Mouse (Mus musculus) bone marrow, adult 2 months (tissue): ENCODE data around the gene Flt3l. TPM values are rescaled to one million over a fixed set of nuclear protein-coding genes. Genes with fewer than 3 reads are reported as not detected.

Experiments used
- H3K27ac ChIP-seq: fragments of 200-500 bp; 2 replicates; pipeline ENCODE4 v1.5.1; 2012; ENCODE audit warnings: low read depth, mild to moderate bottlenecking, control low read depth, inconsistent platforms, low read length; ENCODE audit not compliant: control insufficient read depth, poor library complexity, insufficient read depth
- H3K4me1 ChIP-seq: fragments of 200-500 bp; 2 replicates; pipeline ENCODE4 v1.6.1; 2011; ENCODE audit warnings: low read length; ENCODE audit not compliant: control insufficient read depth, insufficient read depth
- H3K4me3 ChIP-seq: fragments of 200-500 bp; replicated peaks from 2 replicates; pipeline ENCODE3; 2011; ENCODE audit warnings: mild to moderate bottlenecking, low read depth, low read length, control low read depth; ENCODE audit not compliant: control insufficient read depth
- CTCF ChIP-seq: fragments of 200-500 bp; IDR thresholded peaks from 2 replicates; pipeline ENCODE4 v1.5.1; 2011; ENCODE audit warnings: low read length, control low read depth; ENCODE audit not compliant: control insufficient read depth, insufficient read depth
- POLR2A ChIP-seq: fragments of 200-500 bp; IDR thresholded peaks from 2 replicates; pipeline ENCODE4 v1.6.1; 2011; ENCODE audit warnings: low read depth, mild to moderate bottlenecking, control low read depth, low read length, borderline replicate concordance; ENCODE audit not compliant: control insufficient read depth
- WGBS: fragments of 180-500 bp; shearing (Covaris S2); methylation state at CpG from one replicate; pipeline ENCODE4 v1.1.7; 2018; 5-methylcytosine and 5-hydroxymethylcytosine counted together
- polyA plus RNA-seq: library from polyadenylated mRNA; stranded (reverse); fragments of >200 nt; gene quantifications from 2 replicates; pipeline ENCODE4 v1.2.4, GENCODE M21; 2011; ENCODE audit warnings: low replicate concordance; ENCODE audit not compliant: missing spikeins, insufficient read depth, insufficient read length

Flt3l gene
- polyA plus RNA-seq, result 32.5 and 85.0 TPM in 2 replicates

- peak; percentile 33; the same call in 1 of the 2 replicates for TF ChIP-seq POLR2A
- peak; percentile 99 for TF ChIP-seq CTCF
- Histone ChIP-seq H3K4me3 (peak within 1 kb of the TSS; percentile 94), H3K27ac (peak within 1 kb of the TSS; percentile 87), H3K4me1 (peaks cover 5% of the 10 kb centered on the region; the same call in 1 of the 2 replicates)
- under 1% methylated on average over 29 of the region's 29 CpGs for WGBS
These were observed at the start of gene Flt3l, which contains the start of gene Gm45713 for GRCm38 (mm10) chr7:45135993-45136567. Gene Flt3l (minus strand): TSS chr7:45136432. Gene Gm45713 (minus strand): TSS chr7:45136231.

DNA sequence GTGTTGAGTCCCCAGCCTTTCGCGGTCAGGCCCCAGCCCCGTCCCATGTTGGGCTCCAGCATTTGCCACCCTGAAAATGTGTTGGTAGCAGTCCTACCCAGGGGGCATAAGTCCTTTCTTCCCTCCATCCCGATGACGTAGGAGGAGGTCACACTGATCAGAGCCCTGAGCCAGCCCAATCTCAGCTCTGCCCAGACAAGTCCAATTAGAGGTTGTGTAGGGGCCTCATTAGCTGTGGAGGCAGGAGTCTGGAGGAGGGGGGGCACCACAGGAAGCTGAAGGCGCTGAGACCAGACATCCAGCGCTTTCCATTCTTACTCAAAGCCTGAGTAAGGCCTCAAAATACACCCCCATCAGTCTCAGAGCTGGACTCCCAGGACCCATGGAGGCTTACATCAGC lies 49.7 kb upstream of the Flt3l start:
- no peaks in the 10 kb centered on the region; the same call in 1 of the 2 replicates for H3K4me1 ChIP-seq
- 82% methylated on average over 7 of the region's 7 CpGs for WGBS
- TF ChIP-seq POLR2A, result no peak
- H3K4me3 ChIP-seq, result no peak overlapping the region
- H3K27ac ChIP-seq, result no peak overlapping the region

DNA sequence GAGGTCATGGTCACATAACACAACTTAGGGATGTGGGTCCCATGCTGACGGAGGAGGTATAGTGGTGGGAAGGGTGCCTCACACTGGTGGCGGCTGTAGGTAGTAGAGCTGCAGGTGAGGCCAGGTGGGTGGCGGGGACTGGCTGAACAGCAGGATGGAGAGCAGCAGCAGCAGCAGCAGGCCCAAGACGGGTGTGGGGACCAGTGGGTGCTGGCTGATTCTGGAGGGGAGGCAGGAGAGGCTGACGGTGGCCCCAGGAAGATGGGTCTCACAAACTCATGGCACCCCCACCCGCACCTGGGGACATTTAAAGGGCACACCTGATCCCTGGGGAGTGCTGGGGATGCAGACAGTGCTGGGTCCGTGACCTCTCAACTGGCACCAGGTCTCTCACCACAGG lies 47.4 kb upstream of the Flt3l start:
- Histone ChIP-seq H3K27ac (no peak overlapping the region), H3K4me3 (no peak overlapping the region), H3K4me1 (no peaks in the 10 kb centered on the region; the same call in 1 of the 2 replicates)
- no peak for TF ChIP-seq POLR2A
- TF ChIP-seq CTCF, result no peak
- WGBS, result 71% methylated on average over 7 of the region's 7 CpGs

DNA sequence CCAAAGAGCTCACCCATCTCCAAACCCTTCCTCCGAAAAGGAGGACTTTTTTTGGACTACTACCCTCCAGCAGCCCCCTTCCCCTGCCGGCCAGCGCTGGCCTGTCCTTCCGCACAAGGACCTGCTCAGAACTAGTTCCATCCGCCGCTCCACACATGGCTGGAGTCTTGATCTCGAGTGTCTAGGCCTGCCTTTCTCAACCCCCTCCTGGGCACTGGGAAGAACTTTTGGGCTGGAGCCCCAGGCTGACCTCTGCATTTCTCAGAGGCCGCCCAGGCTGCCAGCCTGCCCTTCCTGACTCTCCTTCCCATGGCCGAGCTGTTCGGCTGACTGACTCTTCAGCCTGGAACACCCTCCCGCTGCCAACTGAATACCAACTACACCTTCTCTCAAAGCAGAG lies 46.4 kb upstream of the Flt3l start:
- H3K27ac ChIP-seq, result no peak overlapping the region
- peak overlapping the region; percentile 15 for H3K4me3 ChIP-seq
- TF ChIP-seq POLR2A, result no peak
- TF ChIP-seq CTCF, result no peak
- WGBS, result 14% methylated on average over 11 of the region's 11 CpGs
- H3K4me1 ChIP-seq, result no peaks in the 10 kb centered on the region; the same call in 1 of the 2 replicates

- Histone ChIP-seq H3K27ac (no peak overlapping the region), H3K4me1 (no peaks in the 10 kb centered on the region; the same call in 1 of the 2 replicates), H3K4me3 (peak overlapping the region; percentile 31)
- TF ChIP-seq POLR2A (peak; percentile 44; the same call in 1 of the 2 replicates), CTCF (no peak)
- under 1% methylated on average over 34 of the region's 34 CpGs for WGBS
These were observed 46.0 kb upstream of the Flt3l start for GRCm38 (mm10) chr7:45182199-45182601.

DNA sequence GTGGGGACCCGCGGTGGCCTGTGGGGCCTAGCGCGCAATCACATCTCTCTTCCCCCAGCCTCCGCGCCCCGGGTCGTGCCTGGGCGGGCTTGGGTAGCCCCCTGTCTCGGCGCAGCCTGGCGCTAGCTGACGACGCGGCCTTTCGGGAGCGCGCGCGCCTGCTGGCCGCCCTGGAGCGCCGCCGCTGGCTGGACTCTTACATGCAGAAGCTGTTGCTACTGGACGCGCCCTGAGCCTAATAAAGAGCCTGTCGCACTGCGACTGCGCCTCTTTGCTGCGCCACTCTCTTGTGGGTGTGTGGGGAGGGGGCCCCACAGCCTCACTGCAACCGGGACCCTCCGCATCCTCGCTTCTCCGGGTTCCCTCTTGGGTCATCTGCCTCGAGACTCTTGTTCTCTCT lies 45.3 kb upstream of the Flt3l start:
- 8% methylated on average over 35 of the region's 35 CpGs for WGBS
- no peak overlapping the region for H3K4me3 ChIP-seq

DNA sequence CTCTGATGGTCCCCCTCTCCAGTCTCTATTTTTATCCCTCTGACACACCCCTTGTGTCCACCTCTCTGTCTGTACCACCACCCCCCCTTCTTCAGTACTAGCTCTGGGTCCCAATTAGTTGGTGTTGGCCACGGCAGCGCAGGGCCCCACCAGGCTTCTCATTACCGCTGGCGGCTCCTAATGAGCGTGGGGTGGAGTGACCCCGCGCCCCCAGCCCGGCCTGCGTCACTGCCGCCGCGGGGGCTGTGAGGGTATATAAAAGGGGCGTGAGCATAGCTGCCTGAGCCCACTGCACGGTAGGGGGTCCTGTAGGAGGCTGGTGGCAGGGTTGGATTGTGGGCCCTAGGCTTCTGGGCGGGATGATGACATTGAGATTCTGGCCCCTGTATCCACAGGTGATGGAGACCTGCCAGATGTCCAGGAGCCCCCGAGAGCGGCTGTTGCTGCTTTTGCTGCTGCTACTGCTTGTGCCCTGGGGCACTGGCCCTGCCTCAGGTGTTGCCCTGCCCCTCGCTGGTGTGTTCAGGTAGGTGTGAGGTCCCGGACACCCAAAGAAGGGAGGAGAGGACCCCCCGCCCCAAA lies 44.8 kb upstream of the Flt3l start, which contains the start of gene Pth2:
Pth2 (plus strand) TSS at position 100 of the 582 bp plus-strand sequence.
- H3K4me3 ChIP-seq, result no peak within 1 kb of the TSS
- TF ChIP-seq CTCF, result no peak
- TF ChIP-seq POLR2A, result no peak

More for the DNA sequence above, 45.3 kb upstream of the Flt3l start:
- Histone ChIP-seq H3K4me1 (no peaks in the 10 kb centered on the region; the same call in 1 of the 2 replicates), H3K27ac (no peak overlapping the region; the same call in 1 of the 2 replicates)
- TF ChIP-seq POLR2A (no peak), CTCF (no peak)

GRCm38 (mm10) chr7:45179469-45179868 lies 43.2 kb upstream of the Flt3l start, which contains the start of gene Gfy:
Gene Gfy (minus strand): TSS chr7:45179569.
- Histone ChIP-seq H3K4me1 (no peaks in the 10 kb centered on the region; the same call in 1 of the 2 replicates), H3K27ac (no peak within 1 kb of the TSS), H3K4me3 (no peak within 1 kb of the TSS)
- TF ChIP-seq CTCF, result no peak
- no peak for TF ChIP-seq POLR2A
- WGBS, result 37% methylated on average over 7 of the region's 7 CpGs

More for the DNA sequence above, 44.8 kb upstream of the Flt3l start, which contains the start of gene Pth2:
- 31% methylated on average over 20 of the region's 20 CpGs for WGBS
- no peaks in the 10 kb centered on the region; the same call in 1 of the 2 replicates for H3K4me1 ChIP-seq
- no peak within 1 kb of the TSS; the same call in 1 of the 2 replicates for H3K27ac ChIP-seq

GRCm38 (mm10) chr7:45178550-45178949 lies 42.3 kb upstream of the Flt3l start:
- TF ChIP-seq POLR2A, result no peak
- TF ChIP-seq CTCF, result no peak

More at GRCm38 (mm10) chr7:45178550-45178949, 42.3 kb upstream of the Flt3l start:
- Histone ChIP-seq H3K4me1 (no peaks in the 10 kb centered on the region; the same call in 1 of the 2 replicates), H3K27ac (no peak overlapping the region), H3K4me3 (no peak overlapping the region)
- WGBS, result 23% methylated on average over 7 of the region's 7 CpGs
